Mouse (Mus musculus) neural tube, embryonic 14.5 days (tissue): ENCODE measurements around the gene Olfr699. TPM values are rescaled to one million over a fixed set of nuclear protein-coding genes. Genes with fewer than 3 reads are reported as not detected.
"Not testable (repeated sequence)": the region's sequence is repeated elsewhere in the genome, so short reads cannot be mapped to it uniquely, and the experiment has no call there.

Source experiments
- ATAC-seq: fragments of 200-750 bp; cut with Nextera tagmentation; 2 replicates; pipeline ENCODE4 v1.8.0; 2017; ENCODE audit warnings: low read depth, mild to moderate bottlenecking, moderate TSS enrichment, moderate library complexity
- H3K27ac ChIP-seq: fragments of 300-500 bp; sonication (generic); 2 replicates; pipeline ENCODE4 v1.5.1; 2014; ENCODE audit warnings: low read depth, mild to moderate bottlenecking, control low read depth, low read length, moderate library complexity, mixed read lengths
- H3K27me3 ChIP-seq: fragments of 300-500 bp; sonication (generic); 2 replicates; pipeline ENCODE4 v1.6.1; 2014; ENCODE audit warnings: low read length; ENCODE audit not compliant: control insufficient read depth, insufficient read depth
- H3K36me3 ChIP-seq: fragments of 300-500 bp; sonication (generic); 2 replicates; pipeline ENCODE4 v1.6.1; 2014; ENCODE audit warnings: low read length, mixed read lengths; ENCODE audit not compliant: control insufficient read depth, insufficient read depth
- H3K4me1 ChIP-seq: fragments of 300-500 bp; sonication (generic); 2 replicates; pipeline ENCODE4 v1.6.1; 2014; ENCODE audit warnings: low read length; ENCODE audit not compliant: control insufficient read depth, insufficient read depth
- H3K4me2 ChIP-seq: fragments of 300-500 bp; sonication (generic); 2 replicates; pipeline ENCODE4 v1.6.1; 2014; ENCODE audit warnings: mild to moderate bottlenecking, low read depth, low read length, control low read depth
- H3K4me3 ChIP-seq: fragments of 300-500 bp; sonication (generic); 2 replicates; pipeline ENCODE4 v1.5.1; 2014; ENCODE audit warnings: low read depth, low read length, control low read depth, mixed read lengths
- H3K9ac ChIP-seq: fragments of 300-500 bp; sonication (generic); replicated peaks from 2 replicates; pipeline ENCODE4 v1.6.1; 2014; ENCODE audit warnings: low read depth, mild to moderate bottlenecking, control low read depth, low read length, mixed read lengths
- H3K9me3 ChIP-seq: fragments of 300-500 bp; sonication (generic); 2 replicates; pipeline ENCODE4 v1.6.1; 2016; ENCODE audit warnings: low read length; ENCODE audit not compliant: control insufficient read depth
- WGBS: fragments of 180-500 bp; shearing (Covaris S2); extraction: QIAGEN DNeasy Blood & Tissue Kit; methylation state at CpG from one replicate; pipeline ENCODE4 v1.1.7; 2014; 5-methylcytosine and 5-hydroxymethylcytosine counted together
- polyA plus RNA-seq: library from polyadenylated mRNA; unstranded; fragments of >200 nt; fragmentation: Nextera tagmentation; extraction: Ambion mirVana; gene quantifications from 2 replicates; pipeline ENCODE4 v1.2.1, GENCODE M21; 2014

Olfr699 gene
- polyA plus RNA-seq = not detected in 2 replicates

GRCm38 (mm10) chr7:106793098-106793497, at the start of gene Olfr699:
Gene Olfr699 (minus strand): TSS chr7:106793198.
- H3K9me3 ChIP-seq = no peaks in the 10 kb centered on the region
- H3K36me3 ChIP-seq = no peaks in the 10 kb centered on the region
- WGBS = 95% methylated on average over 1 of the region's 1 CpGs

DNA sequence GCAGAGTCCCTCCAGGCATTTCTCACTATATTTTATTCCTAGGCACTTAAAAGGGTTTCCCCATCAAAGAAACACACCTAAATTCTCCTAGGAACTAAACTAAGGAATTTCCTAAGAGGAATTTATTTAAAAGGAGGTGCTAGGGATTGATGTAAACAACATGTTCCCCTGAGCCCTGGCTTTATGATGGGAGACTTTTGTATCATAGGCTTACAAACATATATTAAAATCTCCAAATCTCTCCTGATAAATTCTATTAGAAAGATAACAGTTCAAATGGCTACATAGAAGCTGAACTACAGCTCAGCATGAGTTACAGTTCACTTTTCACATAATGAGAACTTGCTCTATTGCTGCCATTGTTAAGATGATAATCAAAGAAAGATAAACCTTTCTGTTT, 40.8 kb upstream of the Olfr699 start, which contains the start of gene Olfr702:
Gene Olfr702, minus strand, starts transcription at position 101 of the 400 bp plus-strand sequence.
- no peak for ATAC-seq
- Histone ChIP-seq H3K4me3 (no peak within 1 kb of the TSS), H3K36me3 (no peaks in the 10 kb centered on the region), H3K27ac (no peak within 1 kb of the TSS), H3K4me2 (no peak within 1 kb of the TSS), H3K9me3 (no peaks in the 10 kb centered on the region), H3K9ac (no peak within 1 kb of the TSS), H3K4me1 (no peaks in the 10 kb centered on the region), H3K27me3 (no peaks in the 10 kb centered on the region)

More at GRCm38 (mm10) chr7:106793098-106793497, at the start of gene Olfr699:
- no peak within 1 kb of the TSS for H3K4me3 ChIP-seq
- H3K4me2 ChIP-seq = no peak within 1 kb of the TSS
- H3K9ac ChIP-seq = no peak within 1 kb of the TSS
- no peak within 1 kb of the TSS for H3K27ac ChIP-seq
- no peak for ATAC-seq
- H3K27me3 ChIP-seq = no peaks in the 10 kb centered on the region
- H3K4me1 ChIP-seq = no peaks in the 10 kb centered on the region

GRCm38 (mm10) chr7:106818414-106818813, 25.4 kb upstream of the Olfr699 start:
- no peak overlapping the region for H3K9ac ChIP-seq
- H3K9me3 ChIP-seq = no peaks in the 10 kb centered on the region
- no peak for ATAC-seq
- no peaks in the 10 kb centered on the region for H3K36me3 ChIP-seq
- H3K4me3 ChIP-seq = no peak overlapping the region
- H3K27ac ChIP-seq = no peak overlapping the region
- H3K4me1 ChIP-seq = no peaks in the 10 kb centered on the region
- H3K4me2 ChIP-seq = no peak overlapping the region
- no peaks in the 10 kb centered on the region for H3K27me3 ChIP-seq

GRCm38 (mm10) chr7:106815775-106816174, 22.8 kb upstream of the Olfr699 start:
- 61% methylated on average over 2 of the region's 2 CpGs for WGBS
- no peak overlapping the region for H3K4me3 ChIP-seq

DNA sequence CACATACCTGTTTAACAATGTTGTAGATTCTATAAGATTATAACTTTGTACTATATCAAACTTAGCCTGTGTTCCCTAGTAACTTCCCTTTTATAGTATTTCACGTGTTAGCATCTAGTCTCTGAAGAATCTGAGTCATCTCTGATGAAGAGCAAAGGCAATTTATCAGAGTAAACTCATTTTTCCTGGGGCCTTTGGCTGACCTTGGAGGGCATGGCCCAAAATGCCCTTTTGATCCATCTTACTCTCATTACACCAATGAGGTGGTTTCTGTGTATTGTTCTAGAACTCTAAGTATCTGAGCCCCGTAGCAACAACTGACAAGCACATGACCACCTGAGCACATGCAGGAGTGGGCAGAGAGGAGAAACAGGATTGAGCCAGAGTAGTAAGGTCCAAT, 20.8 kb upstream of the Olfr699 start, which contains the start of gene Olfr701:
Gene Olfr701, plus strand, starts transcription at position 301 of the 400 bp plus-strand sequence.
- ATAC-seq = no peak
- Histone ChIP-seq H3K4me3 (no peak within 1 kb of the TSS), H3K4me2 (no peak within 1 kb of the TSS), H3K9me3 (no peaks in the 10 kb centered on the region), H3K27me3 (no peaks in the 10 kb centered on the region), H3K9ac (no peak within 1 kb of the TSS), H3K27ac (no peak within 1 kb of the TSS), H3K36me3 (no peaks in the 10 kb centered on the region), H3K4me1 (no peaks in the 10 kb centered on the region)
- WGBS = 82% methylated on average over 2 of the region's 2 CpGs

More at GRCm38 (mm10) chr7:106815775-106816174, 22.8 kb upstream of the Olfr699 start:
- Histone ChIP-seq H3K4me2 (no peak overlapping the region), H3K9me3 (no peaks in the 10 kb centered on the region), H3K36me3 (no peaks in the 10 kb centered on the region), H3K9ac (no peak overlapping the region), H3K27ac (no peak overlapping the region), H3K4me1 (no peaks in the 10 kb centered on the region), H3K27me3 (no peaks in the 10 kb centered on the region)
- no peak for ATAC-seq

GRCm38 (mm10) chr7:106808734-106809133, 15.7 kb upstream of the Olfr699 start, which contains the start of gene Olfr700:
Gene Olfr700 (minus strand): TSS chr7:106808834.
- ATAC-seq = no peak
- Histone ChIP-seq H3K9me3 (no peaks in the 10 kb centered on the region), H3K36me3 (no peaks in the 10 kb centered on the region), H3K4me1 (no peaks in the 10 kb centered on the region), H3K27ac (no peak within 1 kb of the TSS), H3K4me2 (no peak within 1 kb of the TSS), H3K4me3 (no peak within 1 kb of the TSS), H3K9ac (no peak within 1 kb of the TSS), H3K27me3 (no peaks in the 10 kb centered on the region)
- 88% methylated on average over 1 of the region's 1 CpGs for WGBS

DNA sequence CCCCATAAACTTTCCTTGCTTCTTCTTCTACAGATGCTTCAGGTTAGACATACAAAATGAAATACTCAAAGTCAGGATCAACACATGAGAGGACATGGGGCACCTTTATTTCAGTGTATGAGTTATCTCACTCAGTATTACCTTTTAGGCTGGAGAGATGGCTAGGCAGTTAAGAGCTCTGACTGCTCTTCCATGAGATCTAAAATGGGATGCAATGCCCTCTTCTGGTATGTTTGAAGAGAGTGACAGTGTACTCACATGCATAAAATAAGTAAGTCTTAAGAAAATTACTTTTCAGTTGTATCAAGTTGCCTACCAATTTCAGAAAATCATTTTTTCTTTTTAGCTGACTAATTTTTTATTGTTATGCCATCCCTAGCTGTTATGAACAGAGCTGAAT, 4.7 kb downstream of the Olfr699 start:
- Histone ChIP-seq H3K9ac (no peak overlapping the region), H3K36me3 (no peaks in the 10 kb centered on the region), H3K4me1 (no peaks in the 10 kb centered on the region), H3K4me3 (no peak overlapping the region), H3K9me3 (no peaks in the 10 kb centered on the region), H3K4me2 (no peak overlapping the region), H3K27me3 (no peaks in the 10 kb centered on the region), H3K27ac (no peak overlapping the region)
- ATAC-seq = no peak

GRCm38 (mm10) chr7:106761008-106761407, 32.0 kb downstream of the Olfr699 start:
- not testable (repeated sequence) for H3K36me3 ChIP-seq, H3K4me1 ChIP-seq, H3K4me3 ChIP-seq, H3K27ac ChIP-seq, H3K27me3 ChIP-seq, H3K9ac ChIP-seq, H3K4me2 ChIP-seq, ATAC-seq, H3K9me3 ChIP-seq
- WGBS = 90% methylated on average over 2 of the region's 2 CpGs

- no peak for ATAC-seq
- H3K27me3 ChIP-seq = no peaks in the 10 kb centered on the region
- no peaks in the 10 kb centered on the region for H3K9me3 ChIP-seq
- H3K27ac ChIP-seq = no peak overlapping the region
- WGBS = 90% methylated on average over 2 of the region's 2 CpGs
- H3K4me2 ChIP-seq = no peak overlapping the region
- no peak overlapping the region for H3K9ac ChIP-seq
- H3K4me3 ChIP-seq = no peak overlapping the region
- no peaks in the 10 kb centered on the region for H3K4me1 ChIP-seq
- H3K36me3 ChIP-seq = no peaks in the 10 kb centered on the region
Measured at GRCm38 (mm10) chr7:106758800-106759199, 34.2 kb downstream of the Olfr699 start.
